Mouse (Mus musculus): Measurements from ENCODE around the gene Itpr3. TPM values are rescaled to one million over a fixed set of nuclear protein-coding genes. Genes with fewer than 3 reads are reported as not detected.

The Itpr3 gene
- polyA plus RNA-seq, 1 experiment from 2014 or later: 0.73 TPM

- Histone ChIP-seq H3K4me3 (replicated peaks; ENCODE audit: low read length) (no peak overlapping the region), H3K4me2 (ENCODE audit: low read length) (no peak overlapping the region)
- 88% methylated on average over 6 of the region's 6 CpGs for WGBS
Observed at GRCm38 (mm10) chr17:27045164-27045563, 11.9 kb upstream of the Itpr3 start.

GRCm38 (mm10) chr17:27047762-27048444, 9.2 kb upstream of the Itpr3 start:
- Histone ChIP-seq H3K9me3 (ENCODE audit: control insufficient read depth, low read length) (0 out of 2 replicates have a peak, but pooled peaks cover 2% of the 10 kb centered on the region), H3K4me2 (ENCODE audit: low read length) (no peak overlapping the region), H3K27me3 (replicated peaks; ENCODE audit: control insufficient read depth, insufficient read depth, low read length) (no peaks in the 10 kb centered on the region), H3K9ac (replicated peaks; ENCODE audit: low read depth, low read length) (no peak overlapping the region), H3K4me3 (replicated peaks; ENCODE audit: low read length) (no peak overlapping the region), H3K27ac (ENCODE audit: low read length) (no peak overlapping the region), H3K4me1 (replicated peaks; ENCODE audit: control insufficient read depth, insufficient read depth, low read length) (no peaks in the 10 kb centered on the region), H3K36me3 (ENCODE audit: control insufficient read depth, insufficient read depth) (no peaks in the 10 kb centered on the region)
- no peak for ATAC-seq
- WGBS: 79% methylated on average over 14 of the region's 14 CpGs

More at GRCm38 (mm10) chr17:27045164-27045563, 11.9 kb upstream of the Itpr3 start:
- H3K36me3 ChIP-seq (ENCODE audit: control insufficient read depth, insufficient read depth): no peaks in the 10 kb centered on the region
- ATAC-seq: no peak
- peaks cover 7% of the 10 kb centered on the region for H3K4me1 ChIP-seq (replicated peaks; ENCODE audit: control insufficient read depth, insufficient read depth, low read length)
- no peak overlapping the region for H3K27ac ChIP-seq (ENCODE audit: low read length)
- H3K9me3 ChIP-seq (ENCODE audit: control insufficient read depth, low read length): 0 out of 2 replicates have a peak, but pooled peaks cover 2% of the 10 kb centered on the region
- no peak overlapping the region for H3K9ac ChIP-seq (replicated peaks; ENCODE audit: low read depth, low read length)
- no peaks in the 10 kb centered on the region for H3K27me3 ChIP-seq (replicated peaks; ENCODE audit: control insufficient read depth, insufficient read depth, low read length)

GRCm38 (mm10) chr17:27048445-27049239, 8.5 kb upstream of the Itpr3 start:
- no peak overlapping the region for H3K9ac ChIP-seq (replicated peaks; ENCODE audit: low read depth, low read length)
- no peak overlapping the region for H3K4me2 ChIP-seq (ENCODE audit: low read length)
- H3K36me3 ChIP-seq (ENCODE audit: control insufficient read depth, insufficient read depth): no peaks in the 10 kb centered on the region
- no peaks in the 10 kb centered on the region for H3K27me3 ChIP-seq (replicated peaks; ENCODE audit: control insufficient read depth, insufficient read depth, low read length)
- no peaks in the 10 kb centered on the region for H3K4me1 ChIP-seq (replicated peaks; ENCODE audit: control insufficient read depth, insufficient read depth, low read length)
- no peak for ATAC-seq
- 77% methylated on average over 14 of the region's 14 CpGs for WGBS
- H3K27ac ChIP-seq (ENCODE audit: low read length): no peak overlapping the region
- 0 out of 2 replicates have a peak, but pooled peaks cover 2% of the 10 kb centered on the region for H3K9me3 ChIP-seq (ENCODE audit: control insufficient read depth, low read length)
- no peak overlapping the region for H3K4me3 ChIP-seq (replicated peaks; ENCODE audit: low read length)

GRCm38 (mm10) chr17:27050853-27051252, 6.3 kb upstream of the Itpr3 start:
- Histone ChIP-seq H3K27ac (ENCODE audit: low read length) (no peak overlapping the region), H3K9me3 (ENCODE audit: control insufficient read depth, low read length) (0 out of 2 replicates have a peak, but pooled peaks cover 2% of the 10 kb centered on the region), H3K9ac (replicated peaks; ENCODE audit: low read depth, low read length) (no peak overlapping the region), H3K4me1 (replicated peaks; ENCODE audit: control insufficient read depth, insufficient read depth, low read length) (no peaks in the 10 kb centered on the region), H3K27me3 (replicated peaks; ENCODE audit: control insufficient read depth, insufficient read depth, low read length) (peaks cover 6% of the 10 kb centered on the region; the same call in 1 of the 2 replicates), H3K4me2 (ENCODE audit: low read length) (no peak overlapping the region), H3K4me3 (replicated peaks; ENCODE audit: low read length) (no peak overlapping the region), H3K36me3 (ENCODE audit: control insufficient read depth, insufficient read depth) (no peaks in the 10 kb centered on the region)
- 74% methylated on average over 5 of the region's 5 CpGs for WGBS
- ATAC-seq: no peak

GRCm38 (mm10) chr17:27051514-27051913, 5.6 kb upstream of the Itpr3 start:
- Histone ChIP-seq H3K4me1 (replicated peaks; ENCODE audit: control insufficient read depth, insufficient read depth, low read length) (peaks cover 3% of the 10 kb centered on the region), H3K27ac (ENCODE audit: low read length) (no peak overlapping the region), H3K4me3 (replicated peaks; ENCODE audit: low read length) (no peak overlapping the region), H3K36me3 (ENCODE audit: control insufficient read depth, insufficient read depth) (no peaks in the 10 kb centered on the region), H3K9me3 (ENCODE audit: control insufficient read depth, low read length) (0 out of 2 replicates have a peak, but pooled peaks cover 2% of the 10 kb centered on the region), H3K27me3 (replicated peaks; ENCODE audit: control insufficient read depth, insufficient read depth, low read length) (peaks cover 11% of the 10 kb centered on the region), H3K9ac (replicated peaks; ENCODE audit: low read depth, low read length) (no peak overlapping the region), H3K4me2 (ENCODE audit: low read length) (no peak overlapping the region)
- no peak for ATAC-seq
- 43% methylated on average over 10 of the region's 11 CpGs for WGBS

- Histone ChIP-seq H3K4me3 (replicated peaks; ENCODE audit: low read length) (no peak overlapping the region), H3K4me2 (ENCODE audit: low read length) (peak overlapping the region; percentile 68), H3K27me3 (replicated peaks; ENCODE audit: control insufficient read depth, insufficient read depth, low read length) (peaks cover 43% of the 10 kb centered on the region), H3K36me3 (ENCODE audit: control insufficient read depth, insufficient read depth) (no peaks in the 10 kb centered on the region), H3K9ac (replicated peaks; ENCODE audit: low read depth, low read length) (no peak overlapping the region), H3K4me1 (replicated peaks; ENCODE audit: control insufficient read depth, insufficient read depth, low read length) (peaks cover 13% of the 10 kb centered on the region), H3K27ac (ENCODE audit: low read length) (no peak overlapping the region), H3K9me3 (ENCODE audit: control insufficient read depth, low read length) (no peaks in the 10 kb centered on the region)
- ATAC-seq: no peak
- WGBS: 1% methylated on average over 13 of the region's 13 CpGs
Observed at GRCm38 (mm10) chr17:27056170-27056569, 934 bp upstream of the Itpr3 start.

GRCm38 (mm10) chr17:27057517-27058055, 482 bp downstream of the Itpr3 start:
- H3K27me3 ChIP-seq (replicated peaks; ENCODE audit: control insufficient read depth, insufficient read depth, low read length): peaks cover 43% of the 10 kb centered on the region
- no peak for ATAC-seq
- WGBS: 1% methylated on average over 24 of the region's 24 CpGs

GRCm38 (mm10) chr17:27060698-27061097, 3.6 kb downstream of the Itpr3 start:
- H3K4me2 ChIP-seq (ENCODE audit: low read length): no peak overlapping the region
- H3K27ac ChIP-seq (ENCODE audit: low read length): no peak overlapping the region
- no peak overlapping the region for H3K4me3 ChIP-seq (replicated peaks; ENCODE audit: low read length)
- H3K36me3 ChIP-seq (ENCODE audit: control insufficient read depth, insufficient read depth): no peaks in the 10 kb centered on the region
- peaks cover 13% of the 10 kb centered on the region for H3K4me1 ChIP-seq (replicated peaks; ENCODE audit: control insufficient read depth, insufficient read depth, low read length)
- WGBS: 80% methylated on average over 8 of the region's 8 CpGs
- H3K9me3 ChIP-seq (ENCODE audit: control insufficient read depth, low read length): no peaks in the 10 kb centered on the region
- H3K27me3 ChIP-seq (replicated peaks; ENCODE audit: control insufficient read depth, insufficient read depth, low read length): peaks cover 39% of the 10 kb centered on the region
- H3K9ac ChIP-seq (replicated peaks; ENCODE audit: low read depth, low read length): no peak overlapping the region
- no peak for ATAC-seq

More at GRCm38 (mm10) chr17:27057517-27058055, 482 bp downstream of the Itpr3 start:
- Histone ChIP-seq H3K4me2 (ENCODE audit: low read length) (peak overlapping the region; percentile 68), H3K4me3 (replicated peaks; ENCODE audit: low read length) (peak overlapping the region; percentile 46), H3K4me1 (replicated peaks; ENCODE audit: control insufficient read depth, insufficient read depth, low read length) (peaks cover 13% of the 10 kb centered on the region), H3K9ac (replicated peaks; ENCODE audit: low read depth, low read length) (peak overlapping the region; percentile 50), H3K27ac (ENCODE audit: low read length) (no peak overlapping the region), H3K36me3 (ENCODE audit: control insufficient read depth, insufficient read depth) (no peaks in the 10 kb centered on the region), H3K9me3 (ENCODE audit: control insufficient read depth, low read length) (no peaks in the 10 kb centered on the region)

GRCm38 (mm10) chr17:27061727-27062126, 4.6 kb downstream of the Itpr3 start:
- peaks cover 30% of the 10 kb centered on the region for H3K27me3 ChIP-seq (replicated peaks; ENCODE audit: control insufficient read depth, insufficient read depth, low read length)
- no peak overlapping the region for H3K27ac ChIP-seq (ENCODE audit: low read length)
- no peak overlapping the region for H3K9ac ChIP-seq (replicated peaks; ENCODE audit: low read depth, low read length)
- H3K4me3 ChIP-seq (replicated peaks; ENCODE audit: low read length): no peak overlapping the region
- H3K4me1 ChIP-seq (replicated peaks; ENCODE audit: control insufficient read depth, insufficient read depth, low read length): peaks cover 9% of the 10 kb centered on the region
- H3K36me3 ChIP-seq (ENCODE audit: control insufficient read depth, insufficient read depth): no peaks in the 10 kb centered on the region
- H3K4me2 ChIP-seq (ENCODE audit: low read length): no peak overlapping the region
- H3K9me3 ChIP-seq (ENCODE audit: control insufficient read depth, low read length): no peaks in the 10 kb centered on the region
- WGBS: 96% methylated on average over 3 of the region's 3 CpGs
- no peak for ATAC-seq

All from forebrain, embryonic 16.5 days (tissue).